Mouse (Mus musculus) sigmoid colon, adult 10 weeks (tissue): ENCODE measurements around the gene Arl2. TPM values are rescaled to one million over a fixed set of nuclear protein-coding genes. Genes with fewer than 3 reads are reported as not detected.

Experiments
- polyA plus RNA-seq: library from polyadenylated mRNA; stranded (reverse); fragments of 350-450 nt; fragmentation: Illumina TruSeq; extraction: RNeasy Lipid Tissue Mini Kit (QIAGEN cat#74804); gene quantifications from one replicate; pipeline ENCODE4 v1.2.3, GENCODE M21; 2014; ENCODE audit warnings: low read depth, low replicate concordance

Gene Arl2
- polyA plus RNA-seq, result 3.0 TPM

DNA sequence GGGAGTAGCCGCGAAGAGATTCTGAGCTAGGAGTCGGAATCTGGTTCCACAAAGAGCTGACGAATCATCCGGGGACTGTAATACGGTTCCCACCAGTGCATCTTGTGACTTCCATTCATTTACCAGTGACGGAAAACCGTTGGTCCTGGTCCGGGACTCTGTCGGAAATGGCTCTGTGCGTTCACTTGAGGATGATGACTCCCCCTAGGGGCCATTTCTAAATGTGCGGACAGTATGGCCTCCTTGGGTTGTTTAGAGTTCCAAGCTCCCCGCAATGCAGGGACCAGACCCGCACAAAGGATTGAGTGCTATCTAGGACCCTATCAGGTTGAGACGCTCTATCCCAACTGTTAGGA, at the start of gene Arl2:
Arl2 (minus strand) TSS at position 155 of the 356 bp plus-strand sequence.

DNA sequence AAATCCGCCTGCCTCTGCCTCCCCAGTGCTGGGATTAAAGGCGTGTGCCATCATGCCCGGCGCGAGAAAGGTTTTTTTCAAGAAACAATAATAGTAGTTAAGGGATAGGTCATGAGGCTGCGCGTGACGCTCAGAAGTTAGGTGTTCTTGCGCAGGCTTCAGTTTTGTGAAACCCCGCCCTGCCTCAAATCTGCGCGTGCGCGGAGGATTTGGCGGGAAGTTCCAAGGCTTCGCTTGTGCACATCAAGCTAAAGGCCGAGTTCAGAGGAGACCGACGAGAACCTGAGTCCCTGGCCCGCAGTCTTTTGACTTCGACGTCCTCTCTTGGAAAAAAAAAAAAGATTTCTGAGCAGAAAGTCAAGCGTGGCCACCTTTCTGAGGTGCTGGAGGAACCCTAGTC, 42.8 kb upstream of the Arl2 start, which contains the start of gene Majin:
Majin (plus strand) TSS at position 258 of the 400 bp plus-strand sequence.

GRCm38 (mm10) chr19:6140678-6141393, 512 bp downstream of the Arl2 start, which contains the start of gene Batf2:
Batf2 (plus strand) TSS chr19:6140983.

DNA sequence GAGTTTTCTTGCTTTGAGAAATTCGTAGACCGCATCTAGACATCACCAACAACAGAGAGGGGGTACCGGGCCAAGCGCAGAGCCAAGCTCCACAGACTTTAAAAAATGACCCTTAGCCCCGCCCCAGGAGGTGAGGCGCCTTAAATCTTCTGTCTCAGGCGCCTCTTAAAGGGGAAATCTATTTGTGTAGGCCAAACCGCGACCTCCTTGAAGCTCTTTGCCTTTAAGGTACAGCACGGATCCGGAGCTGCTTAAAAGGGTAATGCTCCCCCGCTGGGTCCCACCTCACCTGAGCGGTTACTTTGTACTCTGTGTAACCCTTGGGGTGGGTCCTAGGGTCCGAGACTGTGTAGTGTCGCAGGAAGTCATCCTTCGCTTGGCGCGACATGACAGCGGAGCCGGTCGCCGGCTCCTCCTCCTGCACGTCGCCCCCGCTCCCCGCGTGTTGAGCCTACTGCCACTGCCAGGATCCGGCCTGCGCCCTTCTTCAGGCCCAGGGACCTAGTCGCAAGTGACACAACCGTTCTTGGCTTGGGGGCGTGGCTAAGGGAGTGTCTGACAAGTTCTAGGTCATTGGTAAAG, 13.5 kb downstream of the Arl2 start, which contains the start of gene Snx15:
Snx15 (minus strand) TSS at position 545 of the 582 bp plus-strand sequence.

GRCm38 (mm10) chr19:6117986-6118676, 23.2 kb downstream of the Arl2 start, which contains the start of gene Sac3d1:
Sac3d1 (minus strand) TSS chr19:6118650.

GRCm38 (mm10) chr19:6105586-6105985, 35.8 kb downstream of the Arl2 start, which contains the start of gene Naaladl1:
Naaladl1 (plus strand) TSS chr19:6105782.

DNA sequence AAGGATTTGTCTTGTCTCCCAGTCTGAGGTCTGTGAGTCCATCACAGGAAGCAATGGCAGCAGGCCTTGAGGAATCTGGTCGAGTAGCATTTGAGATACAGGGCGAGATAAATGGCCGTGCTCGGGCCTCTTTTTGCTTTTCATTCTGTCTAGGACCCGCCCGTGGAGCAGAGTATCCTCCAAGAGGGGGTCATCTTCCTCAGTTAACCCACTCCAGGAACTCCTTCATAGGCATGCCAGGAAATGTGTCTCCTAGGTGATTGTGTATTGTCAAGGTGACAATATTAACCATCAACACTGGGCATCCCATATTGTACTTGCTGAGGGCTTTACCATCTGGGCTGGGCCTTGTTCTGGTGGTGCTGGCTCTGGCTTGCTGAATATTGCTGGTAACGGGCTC, 47.2 kb downstream of the Arl2 start, which contains the start of gene AC131692.1:
AC131692.1 (plus strand) TSS at position 301 of the 400 bp plus-strand sequence.

GRCm38 (mm10) chr19:6084478-6085248, 56.7 kb downstream of the Arl2 start, which contains the start of the genes Zfpl1 and Cdca5:
Zfpl1 (minus strand) TSS chr19:6084956.
Cdca5 (plus strand) TSS chr19:6084983.

Other genes with a start within 250 kb of the Arl2 start
- gene Tigd3, start 247.4 kb downstream of the Arl2 start, polyA plus RNA-seq, result 0.19 TPM
- 12.7 TPM for gene Dpf2, start 228.5 kb downstream of the Arl2 start, polyA plus RNA-seq
- 0.79 TPM for gene Cdc42ep2, start 216.7 kb downstream of the Arl2 start, polyA plus RNA-seq
- 3.3 TPM for gene Pola2, start 177.3 kb downstream of the Arl2 start, polyA plus RNA-seq
- gene Slc22a20, start 155.4 kb downstream of the Arl2 start, polyA plus RNA-seq, result not detected
- gene Capn1, start 125.7 kb downstream of the Arl2 start, polyA plus RNA-seq, result 2.7 TPM
- 1.1 TPM for gene Syvn1, start 95.0 kb downstream of the Arl2 start, polyA plus RNA-seq
- gene Mrpl49, start 83.8 kb downstream of the Arl2 start, polyA plus RNA-seq, result 24.2 TPM
- gene Fau, start 83.7 kb downstream of the Arl2 start, polyA plus RNA-seq, result 18.5 TPM
- gene Znhit2, start 80.4 kb downstream of the Arl2 start, polyA plus RNA-seq, result not detected
- gene Tm7sf2, start 73.2 kb downstream of the Arl2 start, polyA plus RNA-seq, result 3.7 TPM
- 13.1 TPM for gene Vps51, start 64.3 kb downstream of the Arl2 start, polyA plus RNA-seq
- not detected for gene Tmem262, start 61.5 kb downstream of the Arl2 start, polyA plus RNA-seq
- not detected for gene Gm28374, start 59.3 kb downstream of the Arl2 start, polyA plus RNA-seq
- gene Zfpl1, start 56.6 kb downstream of the Arl2 start, polyA plus RNA-seq, result 0.69 TPM
- 3.0 TPM for gene Cdca5, start 56.6 kb downstream of the Arl2 start, polyA plus RNA-seq
- gene AC131692.1, start 47.1 kb downstream of the Arl2 start, polyA plus RNA-seq, result not detected
- 1.5 TPM for gene Naaladl1, start 35.8 kb downstream of the Arl2 start, polyA plus RNA-seq
- gene Sac3d1, start 22.9 kb downstream of the Arl2 start, polyA plus RNA-seq, result 0.82 TPM
- 6.2 TPM for gene Snx15, start 13.2 kb downstream of the Arl2 start, polyA plus RNA-seq
- 1.2 TPM for gene Batf2, start 565 bp downstream of the Arl2 start, polyA plus RNA-seq
- gene Majin, start 42.8 kb upstream of the Arl2 start, polyA plus RNA-seq, result not detected
- not detected for gene Gpha2, start 84.8 kb upstream of the Arl2 start, polyA plus RNA-seq
- gene Ppp2r5b, start 94.3 kb upstream of the Arl2 start, polyA plus RNA-seq, result 0.50 TPM
- 0.32 TPM for gene Atg2a, start 100.1 kb upstream of the Arl2 start, polyA plus RNA-seq
- gene Ehd1, start 135.2 kb upstream of the Arl2 start, polyA plus RNA-seq, result 8.5 TPM
- gene Cdc42bpg, start 164.9 kb upstream of the Arl2 start, polyA plus RNA-seq, result 7.5 TPM
- gene Men1, start 193.4 kb upstream of the Arl2 start, polyA plus RNA-seq, result 4.4 TPM
- 6.6 TPM for gene Map4k2, start 199.6 kb upstream of the Arl2 start, polyA plus RNA-seq
- 156 TPM for gene Sf1, start 222.1 kb upstream of the Arl2 start, polyA plus RNA-seq
- 4.2 TPM for gene Pygm, start 242.9 kb upstream of the Arl2 start, polyA plus RNA-seq